Mouse (Mus musculus) urinary bladder, adult 2 months (tissue): ENCODE results near the gene Serpina5. TPM values are rescaled to one million over a fixed set of nuclear protein-coding genes. Genes with fewer than 3 reads are reported as not detected.
"Not testable (repeated sequence)": the region's sequence is repeated elsewhere in the genome, so short reads cannot be mapped to it uniquely, and the experiment has no call there.

ENCODE experiments used
- DNase-seq: peaks from one replicate; pipeline ENCODE4 v3.0.0; 2022; ENCODE audit warnings: low spot score
- polyA plus RNA-seq: library from polyadenylated mRNA; depleted of rRNA; stranded (reverse); fragments of >200 nt; gene quantifications from 2 replicates; pipeline ENCODE4 v1.2.3, GENCODE M21; 2012; rRNA removed

Gene Serpina5
- not detected in 2 replicates for polyA plus RNA-seq

- no peak for DNase-seq
Measured at GRCm38 (mm10) chr12:104100768-104101167, at the start of gene Serpina5. Serpina5 (plus strand) TSS chr12:104101113.

- DNase-seq: no peak
Measured at GRCm38 (mm10) chr12:104053995-104054394, 46.9 kb upstream of the Serpina5 start.

GRCm38 (mm10) chr12:104055755-104056154 is 45.2 kb upstream of the Serpina5 start:
- DNase-seq: no peak

- no peak for DNase-seq
Measured at GRCm38 (mm10) chr12:104057050-104057449, 43.9 kb upstream of the Serpina5 start.

GRCm38 (mm10) chr12:104057531-104057930 is 43.4 kb upstream of the Serpina5 start:
- DNase-seq: no peak

- no peak for DNase-seq
Measured at GRCm38 (mm10) chr12:104060126-104060525, 40.8 kb upstream of the Serpina5 start.

- DNase-seq: no peak
Measured at GRCm38 (mm10) chr12:104061862-104062261, 39.1 kb upstream of the Serpina5 start.

GRCm38 (mm10) chr12:104064532-104064931 is 36.4 kb upstream of the Serpina5 start:
- DNase-seq: no peak

- no peak for DNase-seq
Measured at GRCm38 (mm10) chr12:104064996-104065395, 35.9 kb upstream of the Serpina5 start.

- peak; percentile 36 for DNase-seq
Measured at GRCm38 (mm10) chr12:104066241-104066640, 34.7 kb upstream of the Serpina5 start.

- no peak for DNase-seq
Measured at GRCm38 (mm10) chr12:104067549-104067948, 33.4 kb upstream of the Serpina5 start.

- DNase-seq: peak; percentile 41
Measured at GRCm38 (mm10) chr12:104069620-104070019, 31.3 kb upstream of the Serpina5 start.

- DNase-seq: no peak
Measured at GRCm38 (mm10) chr12:104071708-104072107, 29.2 kb upstream of the Serpina5 start.

- no peak for DNase-seq
Measured at GRCm38 (mm10) chr12:104072286-104072685, 28.6 kb upstream of the Serpina5 start.

GRCm38 (mm10) chr12:104090119-104090518 is 10.8 kb upstream of the Serpina5 start:
- DNase-seq: no peak

GRCm38 (mm10) chr12:104091303-104091702 is 9.6 kb upstream of the Serpina5 start:
- no peak for DNase-seq

GRCm38 (mm10) chr12:104105847-104106246 is 4.9 kb downstream of the Serpina5 start:
- no peak for DNase-seq

- no peak for DNase-seq
Measured at GRCm38 (mm10) chr12:104106919-104107318, 6.0 kb downstream of the Serpina5 start.

- no peak for DNase-seq
Measured at GRCm38 (mm10) chr12:104108507-104108906, 7.6 kb downstream of the Serpina5 start.

- DNase-seq: not testable (repeated sequence)
Measured at GRCm38 (mm10) chr12:104112333-104112732, 11.4 kb downstream of the Serpina5 start, which contains the start of gene Serpina3a. Serpina3a (plus strand) TSS chr12:104112724.

GRCm38 (mm10) chr12:104114921-104115579 is 14.1 kb downstream of the Serpina5 start:
- no peak for DNase-seq

GRCm38 (mm10) chr12:104123097-104123496 is 22.2 kb downstream of the Serpina5 start:
- DNase-seq: no peak

- no peak for DNase-seq
Measured at GRCm38 (mm10) chr12:104123996-104124395, 23.1 kb downstream of the Serpina5 start.
